Mouse (Mus musculus) kidney, adult 2 months (tissue): ENCODE results near the gene Glis1.

Experiments used
- CTCF ChIP-seq: fragments of 200-500 bp; conservative IDR thresholded peaks from 2 replicates; pipeline ENCODE4 v1.5.1; 2011; ENCODE audit warnings: low read depth, mild to moderate bottlenecking, control low read depth, low read length, moderate library complexity, mixed read lengths; ENCODE audit not compliant: insufficient read depth, insufficient read length
- POLR2A ChIP-seq: fragments of 200-500 bp; IDR thresholded peaks from one replicate; pipeline ENCODE4 v1.6.1; 2011; ENCODE audit warnings: low read depth, low read length, control low read depth

GRCm38 (mm10) chr4:107544843-107545242, 110.5 kb downstream of the Glis1 start:
- TF ChIP-seq CTCF, result no peak
- no peak for TF ChIP-seq POLR2A
